Mouse (Mus musculus) myocyte (in vitro differentiated cells): ENCODE results near the gene Spock1.

Experiments used
- CEBPB ChIP-seq: IDR thresholded peaks from 2 replicates; pipeline ENCODE4 v1.6.1; 2011; ENCODE audit warnings: mild to moderate bottlenecking, moderate library complexity; ENCODE audit not compliant: poor library complexity, insufficient read depth, severe bottlenecking
- E2F4 ChIP-seq: IDR thresholded peaks from one replicate; pipeline ENCODE4 v1.6.1; 2011; ENCODE audit warnings: mild to moderate bottlenecking, control low read depth, moderate library complexity; ENCODE audit not compliant: insufficient read depth
- MAX ChIP-seq: IDR thresholded peaks from one replicate; pipeline ENCODE4 v1.6.1; 2011; ENCODE audit warnings: low read depth, mild to moderate bottlenecking, control low read depth
- MYOD1 ChIP-seq, 3 experiments: IDR thresholded peaks; one replicate each; pipeline ENCODE4 v1.6.1; 2011; ENCODE audit warnings: control low read depth in 2 of 3, low read depth in 2 of 3, mild to moderate bottlenecking in 2 of 3, moderate library complexity in 1 of 3; ENCODE audit not compliant: insufficient read length in 2 of 3, control insufficient read depth in 1 of 3
- MYOG ChIP-seq, 3 experiments: IDR thresholded peaks; one replicate each; pipeline ENCODE4 v1.6.1; 2011; ENCODE audit warnings: control low read depth in 2 of 3, low read depth in 2 of 3, mild to moderate bottlenecking in 2 of 3; ENCODE audit not compliant: insufficient read length in 2 of 3, control insufficient read depth in 1 of 3, insufficient read depth in 1 of 3
- POLR2A ChIP-seq: IDR thresholded peaks from one replicate; pipeline ENCODE4 v1.6.1; 2011; ENCODE audit warnings: low read depth, mild to moderate bottlenecking, control low read depth, moderate library complexity; ENCODE audit not compliant: insufficient read length
- POLR2AphosphoS2 ChIP-seq: IDR thresholded peaks from one replicate; pipeline ENCODE4 v1.6.1; 2011; ENCODE audit warnings: low read depth, control low read depth; ENCODE audit not compliant: insufficient read length
- REST ChIP-seq: IDR thresholded peaks from one replicate; pipeline ENCODE4 v1.6.1; 2011; ENCODE audit warnings: mild to moderate bottlenecking, control low read depth, moderate library complexity; ENCODE audit not compliant: insufficient read depth, insufficient read length
- SRF ChIP-seq: IDR thresholded peaks from one replicate; pipeline ENCODE4 v1.6.1; 2011; ENCODE audit warnings: low read depth; ENCODE audit not compliant: control insufficient read depth, insufficient read length
- TCF12 ChIP-seq: IDR thresholded peaks from one replicate; pipeline ENCODE4 v1.6.1; 2011; ENCODE audit warnings: mild to moderate bottlenecking, control low read depth; ENCODE audit not compliant: poor library complexity, insufficient read depth, severe bottlenecking
- TCF3 ChIP-seq: IDR thresholded peaks from one replicate; pipeline ENCODE4 v1.6.1; 2011; ENCODE audit warnings: low read depth, control low read depth; ENCODE audit not compliant: insufficient read length
- USF1 ChIP-seq: IDR thresholded peaks from one replicate; pipeline ENCODE4 v1.6.1; 2011; ENCODE audit warnings: low read depth, mild to moderate bottlenecking, control low read depth, moderate library complexity

DNA sequence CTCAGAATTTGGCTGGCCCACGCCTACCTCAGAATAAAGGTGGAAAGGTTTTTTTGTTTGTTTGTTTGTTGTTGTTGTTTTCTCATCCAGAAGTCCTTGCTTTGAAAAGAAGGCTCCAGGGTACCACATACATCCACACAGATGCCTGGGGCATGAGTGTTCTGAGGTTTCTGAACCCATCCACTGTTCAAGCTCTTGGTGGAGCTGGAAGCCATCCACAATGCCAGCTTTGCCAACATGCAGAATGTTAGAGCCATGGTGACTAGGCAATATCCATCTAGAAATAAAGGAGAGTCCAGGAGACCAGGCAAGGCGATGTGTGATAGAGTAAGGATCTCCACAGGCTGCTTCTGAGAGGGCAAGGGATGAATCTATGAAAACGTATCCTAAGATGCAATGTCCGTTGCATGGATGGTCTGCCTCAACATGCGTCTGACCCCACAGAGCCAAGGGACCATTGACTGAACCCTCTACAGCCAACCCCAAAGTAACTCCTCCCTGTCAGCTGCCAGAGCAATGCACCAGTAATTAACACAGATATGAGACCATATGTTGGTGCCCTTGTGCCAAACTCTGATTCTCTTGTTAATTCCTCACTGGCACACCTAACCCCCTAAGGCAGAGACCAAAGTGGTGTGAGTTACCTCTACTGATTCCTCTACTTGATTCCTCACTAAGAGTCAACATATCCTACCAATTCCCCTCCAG is 66.8 kb downstream of the Spock1 start:
- TF ChIP-seq REST, result no peak
- TF ChIP-seq TCF12, result no peak
- TF ChIP-seq MAX, result no peak
- no peak for TF ChIP-seq MYOG (IDR thresholded peaks at IDR 0.05; ENCODE audit: control insufficient read depth in 1 of 3, insufficient read depth in 1 of 3, insufficient read length in 2 of 3, low read depth in 2 of 3)
- no peak for TF ChIP-seq POLR2A
- no peak for TF ChIP-seq SRF
- no peak for TF ChIP-seq USF1
- no peak for TF ChIP-seq POLR2AphosphoS2
- no peak for TF ChIP-seq TCF3
- TF ChIP-seq CEBPB, result no peak
- TF ChIP-seq MYOD1 (IDR thresholded peaks at IDR 0.05; ENCODE audit: control insufficient read depth in 1 of 3, insufficient read length in 2 of 3, low read depth in 2 of 3), result no peak
- no peak for TF ChIP-seq E2F4
